Mouse (Mus musculus): ENCODE data around the gene Wdr60.

DNA sequence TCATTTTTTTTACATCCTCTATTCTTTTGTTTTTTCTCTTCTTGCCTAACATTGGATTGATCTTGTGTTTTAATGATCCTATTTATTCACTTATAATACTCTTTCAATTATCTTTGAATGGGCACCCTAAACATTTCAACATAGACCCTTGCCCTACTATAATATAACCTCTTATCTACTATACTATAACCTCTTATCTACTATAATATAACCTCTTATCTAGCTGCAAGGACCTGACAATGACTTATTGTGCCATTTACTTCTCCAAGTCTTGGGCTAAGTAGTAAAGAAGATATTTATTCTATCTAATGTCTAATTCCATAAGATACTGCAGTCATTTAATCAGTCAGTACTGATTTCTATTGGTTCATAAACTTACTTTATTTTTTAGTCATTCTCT is 24.5 kb downstream of the Wdr60 start:
- TF ChIP-seq CTCF (IDR thresholded peaks at IDR 0.05; ENCODE audit: low read depth, low read length), result no peak
- TF ChIP-seq GATA1 (IDR thresholded peaks at IDR 0.05; ENCODE audit: borderline replicate concordance, low read length), result no peak
- no peak for TF ChIP-seq TAL1 (conservative IDR thresholded peaks at IDR 0.05; ENCODE audit: low read depth, low read length)
- TF ChIP-seq POLR2AphosphoS5 (IDR thresholded peaks at IDR 0.05; ENCODE audit: insufficient replicate concordance, low read depth, low read length), result no peak
- TF ChIP-seq GATA2 (IDR thresholded peaks at IDR 0.05; ENCODE audit: borderline replicate concordance, low read depth, low read length), result no peak
